In genomic region chr8:124144619-124144980, GRCm38 (mm10) we compare ENCODE assay signal across 29 mouse cellular contexts.
DNase-seq lines count a peak whose midpoint lies in the region; ATAC-seq lines count a peak whose summit lies in the region.
"Had no signal": no experiment of that assay in that cellular context is flagged by ENCODE, and none has a peak within 500 bp of the region (broad histone marks: within the 10 kb centered on the region; RNA-seq: fewer than 3 reads in every experiment).

No protein-coding gene starts in this region.

- ATAC-seq in forebrain, embryonic 11.5 days (replicated peaks; ENCODE audit: low FRiP score) = no peak
- no peak for ATAC-seq in hindbrain, embryonic 15.5 days (ENCODE audit: low FRiP score, low read depth)
- ATAC-seq in hindbrain, embryonic 14.5 days (ENCODE audit: low FRiP score) = no peak
- no peak for ATAC-seq in midbrain, embryonic 14.5 days (ENCODE audit: low FRiP score, low TSS enrichment)
- no peak for ATAC-seq in midbrain, embryonic 15.5 days (replicated peaks)
- ATAC-seq: intestine, embryonic 16.5 days; lung, postnatal 0 days; midbrain, embryonic 13.5 days had no signal

- no peaks in the 10 kb centered on the region for H3K9me3 ChIP-seq in forebrain, embryonic 10.5 days
- no peaks in the 10 kb centered on the region for H3K9me3 ChIP-seq in forebrain, embryonic 11.5 days (ENCODE audit: control insufficient read depth, low read length)
- H3K9me3 ChIP-seq in hindbrain, embryonic 15.5 days = no peaks in the 10 kb centered on the region
- H3K9me3 ChIP-seq in hindbrain, embryonic 14.5 days (ENCODE audit: control insufficient read depth, low read length) = no peaks in the 10 kb centered on the region
- H3K9me3 ChIP-seq in midbrain, embryonic 14.5 days (ENCODE audit: control insufficient read depth, low read length) = no peaks in the 10 kb centered on the region
- H3K9me3 ChIP-seq in midbrain, embryonic 15.5 days = no peaks in the 10 kb centered on the region
- H3K9me3 ChIP-seq: embryonic facial prominence, embryonic 12.5 days; heart, embryonic 10.5 days; limb, embryonic 10.5 days; limb, embryonic 15.5 days; liver, embryonic 13.5 days; midbrain, embryonic 13.5 days had no signal

- no peaks in the 10 kb centered on the region for H3K36me3 ChIP-seq in forebrain, embryonic 10.5 days (replicated peaks)
- no peaks in the 10 kb centered on the region for H3K36me3 ChIP-seq in forebrain, embryonic 11.5 days (ENCODE audit: control insufficient read depth, insufficient read depth, low read length)
- H3K36me3 ChIP-seq in hindbrain, embryonic 15.5 days = no peaks in the 10 kb centered on the region
- H3K36me3 ChIP-seq in hindbrain, embryonic 14.5 days (replicated peaks; ENCODE audit: control insufficient read depth, insufficient read depth) = no peaks in the 10 kb centered on the region
- H3K36me3 ChIP-seq in midbrain, embryonic 14.5 days (ENCODE audit: control insufficient read depth, insufficient read depth, low read length) = no peaks in the 10 kb centered on the region
- H3K36me3 ChIP-seq in midbrain, embryonic 15.5 days (replicated peaks) = no peaks in the 10 kb centered on the region
- H3K36me3 ChIP-seq: embryonic facial prominence, embryonic 12.5 days; G1E; heart, embryonic 10.5 days; limb, embryonic 10.5 days; limb, embryonic 15.5 days; liver, embryonic 13.5 days; midbrain, embryonic 13.5 days had no signal

- no peak overlapping the region for H3K9ac ChIP-seq in forebrain, embryonic 11.5 days (ENCODE audit: low read length)
- no peak overlapping the region for H3K9ac ChIP-seq in hindbrain, embryonic 15.5 days
- no peak overlapping the region for H3K9ac ChIP-seq in hindbrain, embryonic 14.5 days
- H3K9ac ChIP-seq in midbrain, embryonic 14.5 days (replicated peaks; ENCODE audit: low read length) = no peak overlapping the region
- H3K9ac ChIP-seq in midbrain, embryonic 15.5 days = no peak overlapping the region
- H3K9ac ChIP-seq: embryonic facial prominence, embryonic 12.5 days; limb, embryonic 15.5 days; liver, embryonic 13.5 days; midbrain, embryonic 13.5 days had no signal

- 0 out of 2 replicates have a peak overlapping the region, but pooled peaks have one; percentile 8 for H3K27ac ChIP-seq in forebrain, embryonic 10.5 days
- no peak overlapping the region for H3K27ac ChIP-seq in forebrain, embryonic 11.5 days (ENCODE audit: low read depth, low read length)
- 0 out of 2 replicates have a peak overlapping the region, but pooled peaks have one; percentile 14 for H3K27ac ChIP-seq in hindbrain, embryonic 15.5 days (replicated peaks)
- H3K27ac ChIP-seq in hindbrain, embryonic 14.5 days = no peak overlapping the region
- 0 out of 2 replicates have a peak overlapping the region, but pooled peaks have one; percentile 26 for H3K27ac ChIP-seq in midbrain, embryonic 14.5 days (replicated peaks; ENCODE audit: low read depth, low read length)
- no peak overlapping the region for H3K27ac ChIP-seq in midbrain, embryonic 15.5 days
- H3K27ac ChIP-seq: embryonic facial prominence, embryonic 12.5 days; limb, embryonic 10.5 days; limb, embryonic 15.5 days; liver, embryonic 13.5 days; midbrain, embryonic 13.5 days had no signal

- peaks cover 63% of the 10 kb centered on the region for H3K27me3 ChIP-seq in forebrain, embryonic 10.5 days (ENCODE audit: poor library complexity, severe bottlenecking)
- H3K27me3 ChIP-seq in forebrain, embryonic 11.5 days (ENCODE audit: control insufficient read depth, insufficient read depth, low read length) = peaks cover 14% of the 10 kb centered on the region; the same call in 1 of the 2 replicates
- no peaks in the 10 kb centered on the region for H3K27me3 ChIP-seq in hindbrain, embryonic 15.5 days
- no peaks in the 10 kb centered on the region for H3K27me3 ChIP-seq in hindbrain, embryonic 14.5 days (ENCODE audit: control insufficient read depth, insufficient read depth, low read length)
- no peaks in the 10 kb centered on the region for H3K27me3 ChIP-seq in midbrain, embryonic 14.5 days (ENCODE audit: control insufficient read depth, insufficient read depth, low read length)
- H3K27me3 ChIP-seq in midbrain, embryonic 15.5 days (replicated peaks) = no peaks in the 10 kb centered on the region
- H3K27me3 ChIP-seq: CH12.LX; embryonic facial prominence, embryonic 12.5 days; limb, embryonic 15.5 days; liver, embryonic 13.5 days; midbrain, embryonic 13.5 days had no signal

- no peak overlapping the region for H3K4me2 ChIP-seq in forebrain, embryonic 11.5 days (ENCODE audit: low read depth, low read length, severe bottlenecking)
- no peak overlapping the region for H3K4me2 ChIP-seq in hindbrain, embryonic 15.5 days
- no peak overlapping the region for H3K4me2 ChIP-seq in hindbrain, embryonic 14.5 days (replicated peaks)
- H3K4me2 ChIP-seq in midbrain, embryonic 14.5 days (ENCODE audit: low read length) = no peak overlapping the region
- H3K4me2 ChIP-seq in midbrain, embryonic 15.5 days = no peak overlapping the region
- H3K4me2 ChIP-seq: embryonic facial prominence, embryonic 12.5 days; limb, embryonic 15.5 days; liver, embryonic 13.5 days; midbrain, embryonic 13.5 days had no signal

- DNase-seq in forebrain, embryonic 10.5 days (ENCODE audit: extremely low spot score, low spot score) = no peak
- no peak for DNase-seq in forebrain, embryonic 11.5 days (ENCODE audit: low spot score)
- no peak for DNase-seq in hindbrain, embryonic 14.5 days (ENCODE audit: low spot score)
- DNase-seq in midbrain, embryonic 14.5 days = no peak
- DNase-seq in ES-CJ7 (ENCODE audit: low read depth, low spot score) = peak; percentile 23
- no peak for DNase-seq in layer of hippocampus, postnatal 36 days
- DNase-seq: adrenal gland, postnatal 10 days; cerebellum, adult 11 months; cerebellum, adult 9-10 months; cerebellum, postnatal 36 days; gastrocnemius, postnatal 14 days; heart, postnatal 36 days; kidney, adult 8-10 months; liver, embryonic 13.5 days; lung, adult 18-20 months; lung, postnatal 4 days; thymus, postnatal 14 days had no signal

- no peak overlapping the region for H3K4me3 ChIP-seq in forebrain, embryonic 10.5 days
- no peak overlapping the region for H3K4me3 ChIP-seq in forebrain, embryonic 11.5 days (ENCODE audit: low read depth, low read length)
- no peak overlapping the region for H3K4me3 ChIP-seq in hindbrain, embryonic 15.5 days
- H3K4me3 ChIP-seq in hindbrain, embryonic 14.5 days (replicated peaks; ENCODE audit: low read length) = no peak overlapping the region
- no peak overlapping the region for H3K4me3 ChIP-seq in midbrain, embryonic 14.5 days (replicated peaks; ENCODE audit: low read depth, low read length)
- H3K4me3 ChIP-seq in midbrain, embryonic 15.5 days = no peak overlapping the region
- H3K4me3 ChIP-seq: embryonic facial prominence, embryonic 12.5 days; heart, embryonic 10.5 days; limb, embryonic 10.5 days; limb, embryonic 15.5 days; liver, embryonic 13.5 days; megakaryocyte, embryonic 14.5 days; midbrain, embryonic 13.5 days had no signal

- 85% methylated on average over 12 of the region's 12 CpGs for WGBS in forebrain, embryonic 10.5 days
- 67% methylated on average over 12 of the region's 12 CpGs for WGBS in forebrain, embryonic 11.5 days
- WGBS in hindbrain, embryonic 15.5 days = 65% methylated on average over 12 of the region's 12 CpGs
- WGBS in hindbrain, embryonic 14.5 days = 61% methylated on average over 12 of the region's 12 CpGs
- WGBS in midbrain, embryonic 14.5 days = 70% methylated on average over 12 of the region's 12 CpGs
- 55% methylated on average over 12 of the region's 12 CpGs for WGBS in midbrain, embryonic 15.5 days

- peaks cover 52% of the 10 kb centered on the region for H3K4me1 ChIP-seq in forebrain, embryonic 10.5 days
- peaks cover 10% of the 10 kb centered on the region; the same call in 1 of the 2 replicates for H3K4me1 ChIP-seq in forebrain, embryonic 11.5 days (replicated peaks; ENCODE audit: control insufficient read depth, insufficient read depth, low read length)
- H3K4me1 ChIP-seq in hindbrain, embryonic 15.5 days (replicated peaks) = peaks cover 39% of the 10 kb centered on the region
- H3K4me1 ChIP-seq in hindbrain, embryonic 14.5 days (replicated peaks; ENCODE audit: control insufficient read depth, insufficient read depth, low read length) = peaks cover 41% of the 10 kb centered on the region
- H3K4me1 ChIP-seq in midbrain, embryonic 14.5 days (ENCODE audit: control insufficient read depth, insufficient read depth, low read length) = peaks cover 31% of the 10 kb centered on the region
- H3K4me1 ChIP-seq in midbrain, embryonic 15.5 days = peaks cover 31% of the 10 kb centered on the region
- H3K4me1 ChIP-seq: limb, embryonic 15.5 days; liver, embryonic 13.5 days had no signal

Comparison
In these comparisons a context has a peak if more than half of its experiments do, and no peak if none do; other contexts are left out.
1. H3K27ac ChIP-seq: peak in forebrain, embryonic 10.5 days (single experiment), hindbrain, embryonic 15.5 days (single experiment) and midbrain, embryonic 14.5 days (single experiment); none in forebrain, embryonic 11.5 days (single experiment), hindbrain, embryonic 14.5 days (single experiment) and midbrain, embryonic 15.5 days (single experiment).